Mouse (Mus musculus): ENCODE measurements around the gene Snrpd3.
"Not testable (repeated sequence)": the region's sequence is repeated elsewhere in the genome, so short reads cannot be mapped to it uniquely, and the experiment has no call there.

DNA sequence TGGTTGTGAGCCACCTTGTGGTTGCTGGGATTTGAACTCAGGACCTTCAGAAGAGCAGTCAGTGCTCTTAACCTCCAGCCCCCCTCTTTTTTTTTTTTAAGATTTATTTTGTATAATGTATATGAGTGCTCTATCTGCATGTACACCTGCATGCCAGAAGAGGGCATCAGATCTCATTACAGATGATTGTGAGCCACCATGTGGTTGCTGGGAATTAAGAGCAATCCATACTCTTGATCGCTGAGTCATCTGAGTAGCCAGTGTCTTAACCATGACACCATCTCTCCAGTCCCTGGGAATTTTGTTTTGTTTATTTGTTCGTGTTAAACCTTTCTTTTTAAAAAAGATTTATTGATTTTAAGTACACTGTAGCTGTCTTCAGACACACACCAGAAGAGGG lies 49.4 kb downstream of the Snrpd3 start:
- TF ChIP-seq TAL1, GATA1 (IDR thresholded peaks at IDR 0.05; ENCODE audit: low read length): not testable (repeated sequence)

Data from erythroblast, embryonic 14.5 days (primary cell).